Mouse (Mus musculus) thymus, adult 2 months (tissue): ENCODE measurements at regions not wholly inside any gene's neighbourhood (a gene's known extent, or its start where the extent isn't known, plus 50 kb on each side); places are given as distances from the start of the nearest gene placed in this dataset.

Experiments used
- DNase-seq: peaks from one replicate; pipeline ENCODE4 v3.0.0; 2021
- H3K27ac ChIP-seq: fragments of 200-500 bp; 2 replicates; pipeline ENCODE4 v1.5.1; 2012; ENCODE audit warnings: low read length, control low read depth; ENCODE audit not compliant: control insufficient read depth, insufficient read depth
- H3K27me3 ChIP-seq: fragments of 200-500 bp; 2 replicates; pipeline ENCODE4 v1.6.1; 2012; ENCODE audit warnings: mild to moderate bottlenecking, low read length, moderate library complexity, mixed read lengths; ENCODE audit not compliant: control insufficient read depth, insufficient read depth
- H3K36me3 ChIP-seq: fragments of 200-500 bp; 2 replicates; pipeline ENCODE4 v1.6.1; 2012; ENCODE audit warnings: mild to moderate bottlenecking, low read length, moderate library complexity; ENCODE audit not compliant: control insufficient read depth, insufficient read depth
- H3K4me1 ChIP-seq: fragments of 200-500 bp; replicated peaks from 2 replicates; pipeline ENCODE4 v1.6.1; 2012; ENCODE audit warnings: low read length; ENCODE audit not compliant: control insufficient read depth, insufficient read depth
- H3K4me3 ChIP-seq: fragments of 200-500 bp; 2 replicates; pipeline ENCODE4 v1.5.1; 2012; ENCODE audit warnings: mild to moderate bottlenecking, low read length, control low read depth, moderate library complexity; ENCODE audit not compliant: control insufficient read depth, insufficient read depth
- CTCF ChIP-seq: fragments of 200-500 bp; IDR thresholded peaks from 2 replicates; pipeline ENCODE4 v1.5.1; 2012; ENCODE audit warnings: mild to moderate bottlenecking, control low read depth, low read length, moderate library complexity, borderline replicate concordance; ENCODE audit not compliant: control insufficient read depth, poor library complexity, insufficient read depth; ENCODE audit errors: extremely low read depth
- POLR2A ChIP-seq: fragments of 200-500 bp; IDR thresholded peaks from 2 replicates; pipeline ENCODE4 v1.6.1; 2012; ENCODE audit warnings: mild to moderate bottlenecking, low read length, control low read depth, moderate library complexity; ENCODE audit not compliant: control insufficient read depth, poor library complexity, insufficient read depth; ENCODE audit errors: extremely low read depth
- WGBS: fragments of 180-500 bp; shearing (Covaris S2); methylation state at CpG from one replicate; pipeline ENCODE4 v1.1.7; 2018; 5-methylcytosine and 5-hydroxymethylcytosine counted together

DNA sequence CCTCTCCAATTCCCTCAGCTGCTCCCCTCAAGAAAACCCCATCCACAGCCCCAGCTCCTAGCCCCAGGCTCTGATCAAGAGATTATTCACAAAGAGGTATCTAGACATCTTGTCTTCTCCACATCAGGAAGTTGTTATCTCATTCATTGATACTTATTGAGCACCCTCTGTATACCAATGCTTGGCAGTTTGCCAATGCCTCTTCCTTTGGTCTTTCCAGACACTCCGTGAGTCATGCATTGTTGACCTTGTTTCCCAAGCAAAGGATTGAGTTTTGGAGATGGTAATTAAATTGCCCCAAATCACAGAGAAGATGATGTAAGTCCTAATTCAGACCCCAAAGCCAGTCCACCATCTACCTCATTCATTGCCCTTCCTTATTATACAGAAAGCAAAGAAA, 235.9 kb upstream of the Zmiz1 start:
- H3K36me3 ChIP-seq: no peaks in the 10 kb centered on the region
- TF ChIP-seq CTCF (no peak), POLR2A (no peak)
- H3K4me3 ChIP-seq: no peak overlapping the region
- H3K4me1 ChIP-seq: peaks cover 9% of the 10 kb centered on the region
- 86% methylated on average over 1 of the region's 1 CpGs for WGBS
- no peak for DNase-seq
- H3K27ac ChIP-seq: no peak overlapping the region
- no peaks in the 10 kb centered on the region for H3K27me3 ChIP-seq

DNA sequence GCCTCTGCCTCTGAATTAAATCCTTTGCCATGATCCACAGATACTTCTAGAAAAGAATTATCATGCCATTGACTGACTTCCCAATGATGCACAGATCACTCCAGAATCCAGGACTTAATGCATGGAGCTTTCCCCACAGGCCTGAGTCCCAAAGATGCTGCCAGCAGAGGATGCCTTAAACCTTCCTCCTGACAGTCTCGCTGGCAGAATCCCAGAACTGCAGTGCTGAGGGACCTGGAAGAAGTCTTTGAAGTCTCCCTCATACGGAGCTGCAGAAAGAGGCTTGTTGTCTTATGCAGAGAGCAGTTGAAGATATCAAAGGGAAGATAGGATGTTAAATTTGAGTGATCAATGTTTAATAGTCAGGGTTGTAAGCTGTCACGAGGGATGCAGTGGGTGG, 233.8 kb upstream of the Zmiz1 start:
- no peaks in the 10 kb centered on the region for H3K27me3 ChIP-seq
- no peaks in the 10 kb centered on the region for H3K36me3 ChIP-seq
- H3K27ac ChIP-seq: no peak overlapping the region
- DNase-seq: no peak
- WGBS: 83% methylated on average over 3 of the region's 3 CpGs
- H3K4me1 ChIP-seq: peaks cover 9% of the 10 kb centered on the region
- no peak overlapping the region for H3K4me3 ChIP-seq
- TF ChIP-seq CTCF: no peak
- TF ChIP-seq POLR2A: no peak

DNA sequence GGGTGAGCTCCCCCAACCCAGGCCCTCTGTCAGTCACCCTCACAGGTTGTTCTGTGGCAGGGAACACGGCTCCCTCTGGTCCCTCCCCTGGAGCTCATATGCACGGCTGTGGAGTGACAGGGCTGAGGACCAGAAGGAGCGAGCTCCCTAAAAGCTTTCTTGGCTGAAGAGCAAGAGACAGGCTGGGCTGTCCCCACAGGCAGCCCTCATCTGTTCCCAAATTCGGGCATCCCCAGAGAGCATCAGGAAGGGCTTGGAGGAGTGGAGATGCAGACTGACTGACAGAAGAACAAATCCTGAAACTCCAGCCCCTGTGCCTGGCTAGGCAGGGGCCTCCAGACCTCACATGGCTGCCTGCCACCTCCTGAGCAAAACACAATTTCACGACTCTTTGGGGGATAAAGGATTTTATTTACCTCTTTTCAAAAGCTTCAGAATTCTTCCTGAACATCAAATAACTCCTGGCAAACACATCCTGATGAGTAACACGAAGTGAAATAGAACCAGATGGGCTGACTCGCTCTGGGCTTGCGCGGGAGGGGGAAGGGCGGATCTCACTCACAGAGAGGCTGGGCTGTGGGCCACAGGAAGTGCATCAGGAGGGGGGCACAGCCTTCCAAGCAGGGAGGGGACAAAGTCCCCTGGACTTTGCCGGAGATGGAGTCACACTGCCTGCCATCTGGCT, 232.7 kb upstream of the Zmiz1 start:
- peak; percentile 24 for DNase-seq
- TF ChIP-seq CTCF (no peak), POLR2A (no peak)
- Histone ChIP-seq H3K4me1 (peaks cover 9% of the 10 kb centered on the region), H3K27ac (no peak overlapping the region), H3K36me3 (no peaks in the 10 kb centered on the region), H3K4me3 (no peak overlapping the region), H3K27me3 (no peaks in the 10 kb centered on the region)
- 36% methylated on average over 11 of the region's 11 CpGs for WGBS

DNA sequence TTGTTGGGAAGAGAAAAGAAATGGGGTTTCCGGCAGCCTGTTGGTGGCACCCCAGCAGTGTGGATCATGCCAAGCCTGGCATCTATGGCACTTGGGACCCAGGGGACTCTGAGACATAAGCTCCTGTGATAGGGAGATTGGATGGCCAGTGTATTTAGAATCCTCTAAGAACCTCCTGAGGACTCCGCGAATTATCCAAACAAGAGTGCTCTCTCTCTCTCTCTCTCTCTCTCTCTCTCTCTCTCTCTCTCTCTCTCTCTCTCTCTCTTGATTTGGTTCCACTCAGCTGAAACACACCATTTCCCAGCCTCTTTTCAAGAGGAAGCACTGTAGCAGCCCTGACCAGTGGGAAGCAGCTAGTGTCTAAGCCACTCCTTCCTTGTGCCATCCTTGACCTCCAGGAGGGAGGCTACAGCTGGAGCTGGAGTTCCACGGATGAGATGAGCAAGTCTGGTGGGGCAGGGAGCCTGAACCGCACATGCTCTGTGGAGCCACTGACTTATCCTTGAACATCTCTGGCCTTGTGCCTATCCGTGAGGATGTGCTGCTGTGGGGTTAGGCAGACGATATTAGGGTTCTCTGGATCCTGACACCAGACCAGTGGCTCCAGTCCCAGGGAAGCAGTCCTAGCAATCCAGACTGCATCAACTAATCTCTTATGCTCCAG, 232.0 kb upstream of the Zmiz1 start:
- H3K36me3 ChIP-seq: no peaks in the 10 kb centered on the region
- no peak for TF ChIP-seq CTCF
- no peak for TF ChIP-seq POLR2A
- H3K4me3 ChIP-seq: no peak overlapping the region
- 92% methylated on average over 7 of the region's 7 CpGs for WGBS
- H3K27ac ChIP-seq: no peak overlapping the region
- DNase-seq: no peak
- H3K27me3 ChIP-seq: no peaks in the 10 kb centered on the region
- peaks cover 9% of the 10 kb centered on the region for H3K4me1 ChIP-seq

DNA sequence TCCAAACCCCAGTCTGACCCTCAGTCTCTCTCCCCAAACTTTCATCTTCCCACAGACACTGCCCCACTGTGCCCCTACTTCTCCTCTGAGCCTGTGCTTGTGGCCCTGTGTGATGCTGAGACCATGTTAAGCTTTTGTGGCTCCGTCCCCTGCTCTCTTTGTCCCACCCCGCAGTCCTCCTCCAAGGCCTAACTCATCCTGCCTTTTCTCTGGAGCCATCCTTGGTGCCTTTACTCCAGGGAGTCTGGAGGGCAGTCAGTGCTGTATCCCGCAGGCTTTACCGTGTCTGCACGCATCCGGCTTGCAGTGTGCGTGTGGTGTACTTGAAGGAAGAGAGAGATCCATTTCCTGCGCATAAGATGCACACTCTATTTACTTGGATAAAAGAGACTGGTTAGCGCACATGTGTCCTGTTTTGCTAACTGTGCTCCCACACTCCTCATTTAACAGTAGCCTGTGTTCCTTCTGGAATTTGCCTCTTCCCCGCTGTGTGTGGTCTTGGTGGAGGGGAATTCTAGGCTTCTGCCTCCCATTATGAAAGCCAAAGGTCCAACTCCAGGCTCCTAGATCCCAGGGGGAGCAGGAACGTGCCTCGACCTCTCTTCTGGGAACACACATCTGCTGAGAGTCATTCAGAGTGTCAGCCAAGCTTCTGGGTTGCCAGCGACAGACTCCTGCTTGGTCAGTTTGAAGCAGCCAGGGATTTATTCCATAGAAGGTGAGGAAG, 230.5 kb upstream of the Zmiz1 start:
- H3K4me1 ChIP-seq: peaks cover 9% of the 10 kb centered on the region
- no peaks in the 10 kb centered on the region for H3K27me3 ChIP-seq
- TF ChIP-seq CTCF: no peak
- no peak for TF ChIP-seq POLR2A
- 94% methylated on average over 13 of the region's 13 CpGs for WGBS
- no peak overlapping the region for H3K4me3 ChIP-seq
- no peak for DNase-seq
- H3K36me3 ChIP-seq: no peaks in the 10 kb centered on the region
- H3K27ac ChIP-seq: no peak overlapping the region

DNA sequence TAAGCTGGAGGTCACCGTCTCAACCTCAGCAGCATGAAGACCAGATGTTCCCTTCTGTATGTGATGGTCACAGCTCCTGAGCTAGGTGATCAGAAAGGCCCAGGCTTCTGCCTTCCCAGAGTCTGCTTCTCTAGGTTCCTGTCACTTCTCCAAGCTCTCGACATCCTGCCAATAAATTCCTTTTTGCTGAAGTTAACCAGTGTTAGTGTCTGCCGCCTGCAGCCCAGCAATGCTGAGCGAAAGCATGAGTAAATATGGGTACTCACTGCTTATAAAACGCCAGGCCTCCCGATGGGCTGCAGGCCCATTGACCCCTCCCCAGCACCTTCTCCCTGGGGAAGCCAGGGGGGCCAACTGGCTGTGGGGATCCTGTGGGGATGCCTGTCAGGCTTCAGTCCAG, 229.4 kb upstream of the Zmiz1 start:
- no peak for TF ChIP-seq POLR2A
- TF ChIP-seq CTCF: no peak
- H3K4me3 ChIP-seq: no peak overlapping the region
- H3K36me3 ChIP-seq: no peaks in the 10 kb centered on the region
- H3K27ac ChIP-seq: no peak overlapping the region
- WGBS: 94% methylated on average over 6 of the region's 6 CpGs
- DNase-seq: no peak
- H3K4me1 ChIP-seq: peaks cover 9% of the 10 kb centered on the region
- no peaks in the 10 kb centered on the region for H3K27me3 ChIP-seq

DNA sequence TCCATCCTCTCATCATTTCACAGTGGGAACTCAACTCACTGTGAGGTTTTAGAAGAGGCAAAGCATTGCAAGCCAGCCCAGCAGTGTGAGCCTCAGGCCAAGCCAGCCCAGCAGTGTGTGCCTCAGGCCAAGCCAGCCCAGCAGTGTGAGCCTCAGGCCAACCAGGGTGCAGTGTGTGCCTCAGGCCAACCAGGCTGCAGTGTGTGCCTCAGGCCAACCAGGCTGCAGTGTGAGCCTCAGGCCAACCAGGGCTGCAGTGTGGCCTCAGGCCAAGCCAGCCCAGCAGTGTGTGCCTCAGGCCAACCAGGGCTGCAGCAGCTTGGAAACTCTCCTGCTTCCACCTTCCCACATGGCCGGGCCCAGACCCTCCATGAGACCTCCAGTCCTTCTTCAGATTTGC, 227.1 kb upstream of the Zmiz1 start:
- no peak for DNase-seq
- 100% methylated on average over 1 of the region's 1 CpGs for WGBS

More for the DNA sequence above, 227.1 kb upstream of the Zmiz1 start:
- Histone ChIP-seq H3K27ac (no peak overlapping the region), H3K4me1 (no peaks in the 10 kb centered on the region), H3K36me3 (no peaks in the 10 kb centered on the region), H3K4me3 (no peak overlapping the region), H3K27me3 (no peaks in the 10 kb centered on the region)
- no peak for TF ChIP-seq CTCF
- TF ChIP-seq POLR2A: no peak
